Mouse (Mus musculus) heart, postnatal 10 days (tissue): ENCODE measurements around the gene Sec1. TPM values are rescaled to one million over a fixed set of nuclear protein-coding genes. Genes with fewer than 3 reads are reported as not detected.

Experiments used
- DNase-seq, 2 experiments: peaks; one replicate each; pipeline ENCODE4 v3.0.0; 2021
- intact Hi-C: fragments of 180-260 bp; cut with DNase I; formaldehyde crosslinking; loops from one replicate; pipeline ENCODE4 v1.15.1; 2025
- total RNA-seq, 2 experiments: library from RNA; stranded (reverse); gene quantifications; 2 replicates each; pipeline ENCODE4 v1.2.3; 2021

The Sec1 gene
- total RNA-seq, 2 experiments from 2014 or later: 0.22 TPM; not detected in 1

DNA sequence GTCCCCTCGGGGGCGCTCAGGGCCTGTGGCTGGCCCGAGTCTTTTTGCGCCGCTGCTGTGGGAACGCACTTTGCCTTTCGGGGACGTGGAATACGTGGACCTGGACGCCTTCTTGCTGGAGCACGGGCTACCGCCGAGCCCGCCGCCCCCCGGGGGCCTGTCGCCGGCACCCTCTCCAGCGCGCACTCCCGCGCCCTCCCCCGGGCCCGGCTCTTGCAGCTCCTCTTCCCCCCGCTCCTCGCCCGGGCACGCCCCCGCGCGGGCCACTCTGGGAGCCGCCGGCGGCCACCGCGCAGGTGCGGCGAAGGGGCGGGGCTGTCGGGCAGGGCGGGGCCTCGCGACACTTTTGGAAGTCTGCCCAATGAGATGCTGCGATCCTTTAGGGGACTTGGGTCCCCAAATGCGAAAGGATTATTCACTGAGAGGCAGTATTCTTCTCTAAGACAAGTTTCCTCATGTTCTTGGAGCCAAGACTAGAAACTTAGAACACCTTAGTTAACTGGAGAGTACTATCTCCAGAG lies 12.6 kb upstream of the Sec1 start:
- intact Hi-C loops: no loop called here

DNA sequence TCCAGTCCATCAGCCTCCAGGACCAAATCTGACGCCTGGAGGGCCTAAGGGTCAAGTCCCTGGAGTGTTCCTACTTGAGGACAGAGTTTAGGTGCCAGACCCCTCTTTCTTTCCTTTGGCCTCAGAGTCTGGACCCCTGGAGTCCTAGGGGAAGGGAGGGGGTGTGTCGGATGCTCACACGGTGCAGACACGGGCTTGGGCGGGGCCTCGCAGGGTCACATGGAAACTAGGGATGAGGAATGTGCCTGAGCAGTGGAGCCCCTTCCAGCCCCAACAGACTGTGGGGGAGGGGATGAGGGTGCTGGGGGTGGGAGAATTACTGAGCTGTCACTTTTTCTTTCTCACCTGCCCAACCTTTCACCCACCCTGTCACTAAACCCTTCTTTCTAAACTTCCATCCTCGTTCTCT lies 11.7 kb upstream of the Sec1 start:
- DNase-seq: peak; percentile 90 to 93
- intact Hi-C loops: no loop called here

More for the DNA sequence above, 12.6 kb upstream of the Sec1 start:
- DNase-seq: peak; percentile 90 to 91

GRCm38 (mm10) chr7:45705443-45705864 lies 11.3 kb upstream of the Sec1 start:
- DNase-seq: no peak
- intact Hi-C loops: no loop called here

DNA sequence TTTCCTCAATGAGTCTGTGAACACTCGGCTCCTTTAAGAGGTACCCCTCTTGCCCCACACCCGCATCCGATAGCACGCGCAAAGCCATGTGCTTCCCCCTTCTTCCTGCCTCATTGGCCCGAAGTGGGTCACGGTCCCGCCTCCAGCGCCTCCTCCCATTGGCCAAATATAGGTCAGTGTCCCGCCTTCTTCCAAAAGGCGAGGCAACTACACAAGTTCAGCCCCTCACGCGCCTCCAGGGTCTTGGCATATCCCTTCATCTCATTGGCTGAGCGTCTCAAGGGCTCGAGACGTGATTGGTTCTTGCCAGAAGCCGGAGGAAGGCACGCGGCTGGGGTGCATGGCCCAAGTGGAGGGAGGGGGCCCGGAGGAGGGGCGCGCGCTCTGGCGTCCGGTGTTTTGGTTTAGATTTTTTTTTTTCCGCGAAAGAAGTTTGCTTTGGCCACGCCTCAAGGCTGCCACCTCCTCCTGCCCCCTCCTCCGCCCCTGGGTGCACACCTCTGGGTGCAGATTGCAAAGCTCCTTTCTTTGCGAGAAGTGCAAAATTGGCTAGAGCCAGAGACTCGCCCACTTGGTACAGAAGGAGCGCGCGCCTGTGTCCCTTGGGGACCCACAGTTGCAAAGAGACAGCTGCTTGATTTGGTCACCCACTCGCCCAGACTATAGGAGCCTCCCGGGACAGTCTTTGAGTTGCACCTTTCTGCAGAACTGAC lies 10.7 kb upstream of the Sec1 start, which contains the start of gene Dbp:
Gene Dbp (plus strand): TSS at position 359 of the 713 bp plus-strand sequence.
- intact Hi-C loops: no loop called here

GRCm38 (mm10) chr7:45704046-45704559 lies 9.9 kb upstream of the Sec1 start:
- intact Hi-C loops: no loop called here
- peak; percentile 80 to 84 for DNase-seq

More for the DNA sequence above, 10.7 kb upstream of the Sec1 start, which contains the start of gene Dbp:
- DNase-seq: peak; percentile 100

DNA sequence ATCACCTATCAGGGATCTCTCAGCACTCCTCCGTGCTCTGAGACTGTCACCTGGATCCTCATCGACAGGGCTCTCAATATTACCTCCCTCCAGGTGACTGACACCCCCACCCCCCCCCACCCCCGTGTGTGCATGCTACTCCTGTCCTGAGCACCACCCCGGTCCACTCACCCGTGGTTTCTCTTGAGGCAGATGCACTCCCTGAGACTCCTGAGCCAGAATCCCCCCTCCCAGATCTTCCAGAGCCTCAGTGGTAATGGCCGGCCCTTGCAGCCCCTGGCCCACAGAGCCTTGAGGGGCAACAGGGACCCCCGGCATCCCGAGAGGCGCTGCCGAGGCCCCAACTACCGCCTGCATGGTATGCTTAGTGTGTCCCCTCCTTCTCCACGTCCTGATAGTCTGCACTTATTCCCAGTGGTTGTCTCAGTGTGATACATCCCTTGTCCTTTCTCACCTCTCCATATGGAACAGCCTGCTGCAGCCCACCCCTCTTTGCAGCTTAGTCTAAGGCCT lies 9.4 kb upstream of the Sec1 start:
- no peak for DNase-seq
- intact Hi-C loops: no loop called here

GRCm38 (mm10) chr7:45702809-45703520 lies 8.8 kb upstream of the Sec1 start:
- intact Hi-C loops: no loop called here
- no peak for DNase-seq

DNA sequence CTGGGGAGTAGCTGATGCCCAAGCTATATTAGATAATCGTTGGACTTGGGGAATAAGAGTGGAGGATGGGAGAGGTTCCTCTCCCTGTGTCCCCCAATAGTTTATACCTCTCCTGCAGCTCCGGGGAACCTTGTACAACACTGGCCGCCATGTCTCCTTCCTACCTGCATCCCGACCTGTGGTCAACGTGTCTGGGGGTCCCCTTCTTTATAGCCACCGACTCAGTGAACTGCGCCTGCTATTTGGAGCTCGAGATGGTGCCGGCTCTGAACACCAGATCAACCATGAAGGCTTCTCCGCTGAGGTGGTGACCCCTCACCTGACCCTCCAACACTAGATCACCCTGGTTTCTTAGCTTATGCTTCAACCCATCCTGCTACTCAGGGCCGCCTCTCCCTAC lies 8.1 kb upstream of the Sec1 start:
- intact Hi-C loops: no loop called here
- peak in 1 of 2 experiments; percentile 4 for DNase-seq

- peak in 1 of 2 experiments; percentile 6 for DNase-seq
- intact Hi-C loops: no loop called here
Measured at GRCm38 (mm10) chr7:45701607-45702006, 7.4 kb upstream of the Sec1 start.

- no peak for DNase-seq
- intact Hi-C loops: no loop called here
Measured at GRCm38 (mm10) chr7:45701072-45701471, 6.9 kb upstream of the Sec1 start.

DNA sequence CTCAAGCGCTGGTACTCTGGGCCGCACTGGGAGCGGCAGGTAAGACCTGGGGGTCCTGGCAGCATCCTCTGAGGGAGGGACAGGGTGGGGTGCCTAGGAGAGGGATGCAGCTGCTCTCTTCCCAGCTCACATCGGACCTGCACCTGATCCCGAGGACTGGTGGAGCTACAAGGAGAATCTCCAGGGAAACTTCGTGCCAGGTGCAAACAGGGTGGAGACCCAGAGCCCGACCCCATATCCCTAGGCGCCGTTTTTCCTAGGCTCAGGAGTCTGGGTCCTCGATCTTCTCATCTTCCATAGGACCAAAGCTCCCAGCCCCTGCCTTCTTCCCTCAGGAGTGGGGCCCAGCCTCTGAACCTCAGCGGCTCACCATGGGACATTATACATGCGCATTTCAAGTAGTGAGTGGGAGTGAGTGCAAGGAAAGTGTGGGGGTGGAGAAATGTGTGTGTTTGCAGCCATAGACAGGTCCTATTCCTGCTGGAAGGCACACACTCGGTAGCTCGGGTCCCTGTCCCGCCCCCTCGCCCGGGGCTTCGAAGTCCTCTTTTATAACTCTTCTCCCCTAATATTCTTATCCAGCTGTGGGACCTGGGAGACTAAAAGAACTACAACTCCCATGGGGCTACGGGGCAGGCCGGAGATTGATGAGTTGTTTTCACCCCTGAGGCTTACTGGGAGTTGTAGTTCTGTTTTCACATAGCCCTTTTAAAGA lies 6.3 kb upstream of the Sec1 start:
- intact Hi-C loops: no loop called here
- DNase-seq: peak; percentile 87 to 90

GRCm38 (mm10) chr7:45699523-45700141 lies 5.4 kb upstream of the Sec1 start, which contains the start of gene Car11:
Car11 (plus strand) TSS chr7:45699843.
- intact Hi-C loops: no loop called here

GRCm38 (mm10) chr7:45697894-45698293 lies 3.7 kb upstream of the Sec1 start:
- intact Hi-C loops: no loop called here

More at GRCm38 (mm10) chr7:45699523-45700141, 5.4 kb upstream of the Sec1 start, which contains the start of gene Car11:
- peak in 1 of 2 experiments; percentile 34 for DNase-seq

DNA sequence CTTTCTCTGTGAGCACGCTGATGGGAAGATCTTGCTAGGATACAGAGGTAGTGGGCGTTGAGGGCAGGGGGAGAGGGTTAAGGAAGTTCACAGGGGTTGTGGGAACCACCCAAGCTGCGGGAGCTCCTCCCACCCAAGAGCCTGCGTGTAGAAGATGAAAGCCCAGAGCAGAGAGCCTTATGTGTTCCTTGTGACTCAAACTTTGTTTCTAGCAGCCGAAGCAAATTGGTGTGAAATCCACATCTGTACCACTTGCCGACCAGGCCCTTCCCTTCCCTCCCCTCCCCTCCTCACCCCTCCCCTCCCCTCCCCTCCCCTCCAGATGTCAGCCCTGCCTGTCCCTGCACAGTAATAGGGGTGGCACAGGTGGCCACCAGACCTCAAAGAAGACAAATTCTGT lies 896 bp upstream of the Sec1 start:
- intact Hi-C loops: no loop called here
- no peak for DNase-seq

More at GRCm38 (mm10) chr7:45697894-45698293, 3.7 kb upstream of the Sec1 start:
- DNase-seq: peak in 1 of 2 experiments; percentile 5

DNA sequence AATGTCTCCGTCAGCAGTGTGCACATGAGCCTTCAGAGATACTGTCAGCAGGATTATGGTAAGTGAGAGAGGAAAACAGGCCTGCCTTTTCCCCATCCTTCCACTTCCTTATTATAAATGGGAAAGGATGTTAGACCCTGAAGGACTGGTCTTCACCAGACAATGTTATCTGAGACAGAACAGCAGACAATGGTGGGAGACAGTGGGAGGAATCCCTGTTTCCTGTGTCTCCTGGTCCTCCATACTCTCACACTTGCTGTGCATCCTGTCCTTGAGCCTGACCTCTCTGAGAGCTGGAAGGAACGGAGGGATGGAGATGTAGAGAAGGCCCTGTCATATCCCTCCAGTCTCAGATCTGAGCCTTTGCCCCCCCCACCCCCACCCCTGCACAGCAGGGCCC lies 1.8 kb downstream of the Sec1 start:
- no peak for DNase-seq
- intact Hi-C loops: no loop called here

DNA sequence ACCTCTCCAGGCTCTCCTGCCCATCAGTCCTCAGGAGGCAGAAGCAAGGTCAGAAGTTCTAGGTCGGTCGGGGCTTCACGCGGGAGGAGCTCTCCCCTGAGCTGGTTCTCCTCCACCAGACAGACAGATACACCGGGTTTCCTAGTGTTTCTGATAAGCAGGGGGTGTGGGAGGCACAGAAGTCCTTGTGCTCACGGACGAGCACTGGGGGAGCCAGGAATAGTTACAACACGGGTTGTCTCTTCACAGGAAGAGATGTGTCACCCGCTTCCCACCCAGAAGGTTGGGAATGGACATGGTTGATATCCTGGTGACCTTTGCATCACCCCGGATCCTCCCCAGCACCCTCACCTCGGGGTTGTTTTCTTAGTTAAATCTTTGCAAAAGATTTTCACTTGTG lies 4.4 kb downstream of the Sec1 start:
- intact Hi-C loops: no loop called here
- no peak for DNase-seq

DNA sequence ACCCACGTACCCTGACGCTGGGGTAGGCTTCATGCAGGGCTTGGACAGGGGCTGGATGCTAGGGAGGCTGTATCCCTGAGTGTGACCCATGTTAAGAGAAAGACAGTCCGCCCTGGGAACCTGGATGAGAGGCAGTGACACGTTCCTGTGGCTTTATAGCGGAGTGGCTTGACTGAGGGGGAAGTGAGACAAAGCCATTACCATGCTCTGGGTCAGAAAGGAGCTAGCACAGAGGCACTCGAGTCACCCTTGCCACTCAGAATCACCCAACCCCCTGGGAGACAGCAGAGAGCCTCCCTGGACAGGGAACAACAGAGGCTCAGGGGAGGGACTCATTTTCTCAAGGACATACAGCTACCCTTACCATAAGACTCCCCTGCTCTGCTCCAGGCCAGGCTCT lies 5.1 kb downstream of the Sec1 start:
- no peak for DNase-seq
- intact Hi-C loops: no loop called here

DNA sequence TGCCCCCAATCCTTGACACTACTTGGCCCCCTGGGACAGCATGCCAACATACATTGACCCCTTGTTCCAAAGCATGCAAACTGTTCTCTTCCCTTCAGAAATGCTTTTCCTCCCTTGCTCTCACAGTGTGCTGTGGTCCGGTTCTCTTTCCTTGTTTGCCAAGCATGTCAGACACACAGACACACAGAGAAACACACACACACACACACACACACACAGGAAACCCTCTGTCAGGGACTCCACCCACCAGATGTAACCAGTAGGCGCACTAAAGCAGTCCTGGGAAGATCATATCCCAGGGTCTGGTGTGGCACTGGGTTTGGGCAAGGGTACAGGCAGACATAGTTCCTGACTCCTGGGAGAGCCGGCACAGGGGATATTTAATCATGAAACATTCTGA lies 7.4 kb downstream of the Sec1 start:
- intact Hi-C loops: no loop called here
- DNase-seq: no peak

GRCm38 (mm10) chr7:45685811-45686210 lies 8.4 kb downstream of the Sec1 start:
- no peak for DNase-seq
- intact Hi-C loops: no loop called here
